In genomic region chr5:105624257-105624656, GRCm38 (mm10) we compare ENCODE assay signal across 16 mouse cellular contexts.
DNase-seq lines count a peak whose midpoint lies in the region; ATAC-seq and TF ChIP-seq lines count a peak whose summit lies in the region.
"Had no signal": no experiment of that assay in that cellular context is flagged by ENCODE, and none has a peak within 500 bp of the region (broad histone marks: within the 10 kb centered on the region; RNA-seq: fewer than 3 reads in every experiment).

No protein-coding gene starts in this region.

- no peaks in the 10 kb centered on the region for H3K9me3 ChIP-seq in heart, embryonic 15.5 days (replicated peaks)
- no peaks in the 10 kb centered on the region for H3K9me3 ChIP-seq in kidney, embryonic 16.5 days (ENCODE audit: low read length)
- H3K9me3 ChIP-seq in lung, postnatal 0 days (ENCODE audit: low read length): no peaks in the 10 kb centered on the region
- H3K9me3 ChIP-seq in midbrain, embryonic 15.5 days: no peaks in the 10 kb centered on the region
- H3K9me3 ChIP-seq: forebrain, embryonic 12.5 days had no signal

- no peaks in the 10 kb centered on the region for H3K27me3 ChIP-seq in heart, embryonic 15.5 days
- no peaks in the 10 kb centered on the region for H3K27me3 ChIP-seq in kidney, embryonic 16.5 days (ENCODE audit: insufficient read depth, low read length)
- H3K27me3 ChIP-seq in lung, postnatal 0 days (replicated peaks; ENCODE audit: insufficient read depth, low read length): no peaks in the 10 kb centered on the region
- H3K27me3 ChIP-seq in midbrain, embryonic 15.5 days (replicated peaks): no peaks in the 10 kb centered on the region
- H3K27me3 ChIP-seq: forebrain, embryonic 12.5 days had no signal

- no peak overlapping the region for H3K4me3 ChIP-seq in heart, embryonic 15.5 days
- no peak overlapping the region for H3K4me3 ChIP-seq in kidney, embryonic 16.5 days (ENCODE audit: low read length)
- H3K4me3 ChIP-seq in lung, postnatal 0 days (ENCODE audit: low read depth, low read length): no peak overlapping the region
- H3K4me3 ChIP-seq in midbrain, embryonic 15.5 days: no peak overlapping the region
- H3K4me3 ChIP-seq: forebrain, embryonic 12.5 days had no signal

- ATAC-seq in heart, embryonic 15.5 days (replicated peaks; ENCODE audit: insufficient number of reproducible peaks, insufficient read depth, low FRiP score, low read depth): no peak
- no peak for ATAC-seq in kidney, embryonic 16.5 days (ENCODE audit: low FRiP score, low TSS enrichment)
- no peak for ATAC-seq in lung, postnatal 0 days
- no peak for ATAC-seq in midbrain, embryonic 15.5 days (replicated peaks)

- no peak overlapping the region for H3K4me2 ChIP-seq in heart, embryonic 15.5 days
- no peak overlapping the region for H3K4me2 ChIP-seq in kidney, embryonic 16.5 days (replicated peaks; ENCODE audit: low read depth, low read length)
- H3K4me2 ChIP-seq in lung, postnatal 0 days (replicated peaks; ENCODE audit: low read depth, low read length): no peak overlapping the region
- no peak overlapping the region for H3K4me2 ChIP-seq in midbrain, embryonic 15.5 days
- H3K4me2 ChIP-seq: forebrain, embryonic 12.5 days had no signal

- no peaks in the 10 kb centered on the region for H3K36me3 ChIP-seq in heart, embryonic 15.5 days
- no peaks in the 10 kb centered on the region for H3K36me3 ChIP-seq in kidney, embryonic 16.5 days (ENCODE audit: insufficient read depth, low read length)
- no peaks in the 10 kb centered on the region for H3K36me3 ChIP-seq in lung, postnatal 0 days (ENCODE audit: insufficient read depth, low read length)
- H3K36me3 ChIP-seq in midbrain, embryonic 15.5 days (replicated peaks): no peaks in the 10 kb centered on the region
- H3K36me3 ChIP-seq: forebrain, embryonic 12.5 days had no signal

- intact Hi-C loops in heart, postnatal 10 days (cut with DNase I): loop anchor here (5.0 kb wide), 1 partner anchor 37 kb away; no protein-coding TSS in a partner anchor

- WGBS in heart, embryonic 15.5 days: 84% methylated on average over 3 of the region's 3 CpGs
- WGBS in kidney, embryonic 16.5 days: 90% methylated on average over 3 of the region's 3 CpGs
- WGBS in lung, postnatal 0 days: 90% methylated on average over 3 of the region's 3 CpGs
- 98% methylated on average over 3 of the region's 3 CpGs for WGBS in midbrain, embryonic 15.5 days

- no peak for DNase-seq in heart, postnatal 10 days
- no peak for DNase-seq in kidney, postnatal 14 days
- DNase-seq in lung, postnatal 0 days (ENCODE audit: low spot score): no peak
- no peak for DNase-seq in lung, adult 18-20 months
- DNase-seq: cerebellum, adult 9-10 months; gastrocnemius, postnatal 14 days; kidney, postnatal 36 days; liver; right cerebral cortex, postnatal 14 days; spleen, adult 18-20 months; thymus, adult 18-20 months; thymus, postnatal 4 days had no signal

- H3K4me1 ChIP-seq in heart, embryonic 15.5 days (replicated peaks): peaks cover 9% of the 10 kb centered on the region; the same call in 1 of the 2 replicates
- H3K4me1 ChIP-seq in kidney, embryonic 16.5 days (ENCODE audit: insufficient read depth, low read length): peaks cover 3% of the 10 kb centered on the region
- peaks cover 4% of the 10 kb centered on the region; the same call in 1 of the 2 replicates for H3K4me1 ChIP-seq in lung, postnatal 0 days (ENCODE audit: insufficient read depth, low read depth, low read length)
- no peaks in the 10 kb centered on the region for H3K4me1 ChIP-seq in midbrain, embryonic 15.5 days
- H3K4me1 ChIP-seq: forebrain, embryonic 12.5 days had no signal

- H3K9ac ChIP-seq in heart, embryonic 15.5 days: no peak overlapping the region
- H3K9ac ChIP-seq in kidney, embryonic 16.5 days (replicated peaks; ENCODE audit: low read length): no peak overlapping the region
- H3K9ac ChIP-seq in lung, postnatal 0 days (replicated peaks; ENCODE audit: low read depth): no peak overlapping the region
- H3K9ac ChIP-seq in midbrain, embryonic 15.5 days: no peak overlapping the region
- H3K9ac ChIP-seq: forebrain, embryonic 12.5 days had no signal

- TF ChIP-seq CTCF in lung, postnatal 0 days (IDR thresholded peaks at IDR 0.05): no peak

- no peak for TF ChIP-seq EP300 in lung, postnatal 0 days (IDR thresholded peaks at IDR 0.05)

- peak overlapping the region; percentile 46; the same call in 1 of the 2 replicates for H3K27ac ChIP-seq in heart, embryonic 15.5 days
- H3K27ac ChIP-seq in kidney, embryonic 16.5 days (ENCODE audit: low read length): peak overlapping the region; percentile 66
- H3K27ac ChIP-seq in lung, postnatal 0 days (ENCODE audit: low read length): peak overlapping the region; percentile 68
- no peak overlapping the region for H3K27ac ChIP-seq in midbrain, embryonic 15.5 days
- H3K27ac ChIP-seq: forebrain, embryonic 12.5 days had no signal
